Mouse (Mus musculus): ENCODE measurements at regions not wholly inside any gene's neighbourhood (a gene's known extent, or its start where the extent isn't known, plus 50 kb on each side); places are given as distances from the start of the nearest gene placed in this dataset.

- Histone ChIP-seq H3K36me3 (ENCODE audit: control insufficient read depth, insufficient read depth) (no peaks in the 10 kb centered on the region), H3K9ac (replicated peaks; ENCODE audit: low read depth, low read length) (no peak overlapping the region), H3K27ac (ENCODE audit: low read length) (no peak overlapping the region), H3K27me3 (replicated peaks; ENCODE audit: control insufficient read depth, insufficient read depth, low read length) (peaks cover 55% of the 10 kb centered on the region), H3K4me3 (replicated peaks; ENCODE audit: low read length) (no peak overlapping the region), H3K4me2 (ENCODE audit: low read length) (no peak overlapping the region), H3K9me3 (ENCODE audit: control insufficient read depth, low read length) (no peaks in the 10 kb centered on the region), H3K4me1 (replicated peaks; ENCODE audit: control insufficient read depth, insufficient read depth, low read length) (no peaks in the 10 kb centered on the region)
- ATAC-seq: peak; percentile 72; the same call in 1 of the 2 replicates
- WGBS: 31% methylated on average over 5 of the region's 5 CpGs
Measured at GRCm38 (mm10) chr15:25492161-25492746, 78.7 kb upstream of the Basp1 start.

DNA sequence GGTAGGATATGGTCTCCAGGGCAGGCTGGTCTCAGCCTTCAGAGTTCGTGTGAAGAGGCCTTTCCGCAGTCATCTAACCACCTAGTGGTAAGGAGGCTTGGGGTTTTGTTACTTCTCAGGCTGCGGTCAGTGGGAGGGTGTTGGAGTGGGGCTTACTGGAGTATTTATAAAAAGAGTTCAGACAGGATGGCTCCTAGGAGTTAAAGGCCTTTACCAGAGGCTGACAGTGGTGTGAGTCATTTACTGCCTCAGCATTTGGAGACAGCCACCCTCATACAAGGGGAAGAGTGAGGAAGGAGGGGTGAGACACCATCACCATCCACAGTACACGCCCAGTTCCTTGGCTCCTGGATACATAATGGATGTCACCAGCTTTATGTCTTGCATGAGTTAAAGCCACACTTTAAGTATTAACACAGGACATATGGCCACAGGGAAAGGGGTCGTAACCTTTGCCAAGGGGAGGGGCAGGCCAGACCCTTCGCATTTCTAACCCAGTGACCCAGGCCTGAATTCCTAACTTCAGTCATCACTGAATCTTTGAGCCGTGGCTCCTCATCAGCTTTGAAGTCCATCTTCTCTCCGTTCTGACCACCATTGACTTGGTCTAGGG, 81.2 kb upstream of the Basp1 start:
- Histone ChIP-seq H3K4me2 (ENCODE audit: low read length) (no peak overlapping the region), H3K36me3 (ENCODE audit: control insufficient read depth, insufficient read depth) (no peaks in the 10 kb centered on the region), H3K9me3 (ENCODE audit: control insufficient read depth, low read length) (no peaks in the 10 kb centered on the region), H3K4me1 (replicated peaks; ENCODE audit: control insufficient read depth, insufficient read depth, low read length) (peaks cover 5% of the 10 kb centered on the region; the same call in 1 of the 2 replicates), H3K9ac (replicated peaks; ENCODE audit: low read depth, low read length) (no peak overlapping the region), H3K27ac (ENCODE audit: low read length) (no peak overlapping the region), H3K27me3 (replicated peaks; ENCODE audit: control insufficient read depth, insufficient read depth, low read length) (peaks cover 55% of the 10 kb centered on the region), H3K4me3 (replicated peaks; ENCODE audit: low read length) (no peak overlapping the region)
- ATAC-seq: no peak
- 82% methylated on average over 8 of the region's 8 CpGs for WGBS

- H3K27ac ChIP-seq (ENCODE audit: low read length): no peak overlapping the region
- no peaks in the 10 kb centered on the region for H3K36me3 ChIP-seq (ENCODE audit: control insufficient read depth, insufficient read depth)
- peaks cover 5% of the 10 kb centered on the region; the same call in 1 of the 2 replicates for H3K4me1 ChIP-seq (replicated peaks; ENCODE audit: control insufficient read depth, insufficient read depth, low read length)
- 72% methylated on average over 7 of the region's 7 CpGs for WGBS
- peaks cover 50% of the 10 kb centered on the region for H3K27me3 ChIP-seq (replicated peaks; ENCODE audit: control insufficient read depth, insufficient read depth, low read length)
- H3K9ac ChIP-seq (replicated peaks; ENCODE audit: low read depth, low read length): no peak overlapping the region
- ATAC-seq: no peak
- no peaks in the 10 kb centered on the region for H3K9me3 ChIP-seq (ENCODE audit: control insufficient read depth, low read length)
- H3K4me3 ChIP-seq (replicated peaks; ENCODE audit: low read length): no peak overlapping the region
- no peak overlapping the region for H3K4me2 ChIP-seq (ENCODE audit: low read length)
Measured at GRCm38 (mm10) chr15:25495926-25496644, 82.5 kb upstream of the Basp1 start.

- peaks cover 54% of the 10 kb centered on the region for H3K27me3 ChIP-seq (replicated peaks; ENCODE audit: control insufficient read depth, insufficient read depth, low read length)
- no peaks in the 10 kb centered on the region for H3K9me3 ChIP-seq (ENCODE audit: control insufficient read depth, low read length)
- ATAC-seq: no peak
- WGBS: 26% methylated on average over 1 of the region's 1 CpGs
- no peak overlapping the region for H3K27ac ChIP-seq (ENCODE audit: low read length)
- no peak overlapping the region for H3K4me2 ChIP-seq (ENCODE audit: low read length)
- peaks cover 5% of the 10 kb centered on the region; the same call in 1 of the 2 replicates for H3K4me1 ChIP-seq (replicated peaks; ENCODE audit: control insufficient read depth, insufficient read depth, low read length)
- H3K36me3 ChIP-seq (ENCODE audit: control insufficient read depth, insufficient read depth): no peaks in the 10 kb centered on the region
- H3K4me3 ChIP-seq (replicated peaks; ENCODE audit: low read length): no peak overlapping the region
- H3K9ac ChIP-seq (replicated peaks; ENCODE audit: low read depth, low read length): no peak overlapping the region
Measured at GRCm38 (mm10) chr15:25497743-25498142, 84.2 kb upstream of the Basp1 start.

- no peaks in the 10 kb centered on the region for H3K9me3 ChIP-seq (ENCODE audit: control insufficient read depth, low read length)
- ATAC-seq: peak; percentile 84
- no peaks in the 10 kb centered on the region for H3K36me3 ChIP-seq (ENCODE audit: control insufficient read depth, insufficient read depth)
- H3K4me2 ChIP-seq (ENCODE audit: low read length): no peak overlapping the region
- no peak overlapping the region for H3K4me3 ChIP-seq (replicated peaks; ENCODE audit: low read length)
- H3K27me3 ChIP-seq (replicated peaks; ENCODE audit: control insufficient read depth, insufficient read depth, low read length): peaks cover 55% of the 10 kb centered on the region
- H3K27ac ChIP-seq (ENCODE audit: low read length): no peak overlapping the region
- 4% methylated on average over 2 of the region's 2 CpGs for WGBS
- peaks cover 5% of the 10 kb centered on the region; the same call in 1 of the 2 replicates for H3K4me1 ChIP-seq (replicated peaks; ENCODE audit: control insufficient read depth, insufficient read depth, low read length)
- H3K9ac ChIP-seq (replicated peaks; ENCODE audit: low read depth, low read length): no peak overlapping the region
Measured at GRCm38 (mm10) chr15:25498422-25498821, 84.9 kb upstream of the Basp1 start.

DNA sequence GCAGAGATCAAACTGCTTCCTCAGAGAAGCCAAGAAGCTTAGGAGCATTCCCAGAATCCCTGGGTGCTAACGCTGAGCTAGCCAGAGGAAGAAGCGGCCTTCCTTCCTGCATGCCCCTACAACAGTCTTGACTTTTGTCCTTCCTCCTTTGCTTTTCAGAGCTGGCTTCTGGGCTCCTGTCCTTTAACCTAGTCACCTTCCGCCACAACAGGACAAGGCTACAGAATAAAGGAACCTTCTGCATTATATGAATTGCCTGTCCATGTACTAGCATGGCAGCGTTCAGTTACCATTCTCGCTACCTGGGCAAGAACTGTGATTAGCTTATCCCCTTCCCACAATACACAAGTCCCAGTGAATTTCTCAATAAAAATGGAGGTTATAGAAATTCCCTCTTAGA, 88.9 kb upstream of the Basp1 start:
- Histone ChIP-seq H3K27ac (ENCODE audit: low read length) (no peak overlapping the region), H3K27me3 (replicated peaks; ENCODE audit: control insufficient read depth, insufficient read depth, low read length) (peaks cover 53% of the 10 kb centered on the region), H3K4me1 (replicated peaks; ENCODE audit: control insufficient read depth, insufficient read depth, low read length) (peaks cover 5% of the 10 kb centered on the region; the same call in 1 of the 2 replicates), H3K9me3 (ENCODE audit: control insufficient read depth, low read length) (no peaks in the 10 kb centered on the region), H3K4me2 (ENCODE audit: low read length) (no peak overlapping the region), H3K36me3 (ENCODE audit: control insufficient read depth, insufficient read depth) (no peaks in the 10 kb centered on the region), H3K4me3 (replicated peaks; ENCODE audit: low read length) (no peak overlapping the region), H3K9ac (replicated peaks; ENCODE audit: low read depth, low read length) (no peak overlapping the region)
- 86% methylated on average over 5 of the region's 5 CpGs for WGBS
- no peak for ATAC-seq

DNA sequence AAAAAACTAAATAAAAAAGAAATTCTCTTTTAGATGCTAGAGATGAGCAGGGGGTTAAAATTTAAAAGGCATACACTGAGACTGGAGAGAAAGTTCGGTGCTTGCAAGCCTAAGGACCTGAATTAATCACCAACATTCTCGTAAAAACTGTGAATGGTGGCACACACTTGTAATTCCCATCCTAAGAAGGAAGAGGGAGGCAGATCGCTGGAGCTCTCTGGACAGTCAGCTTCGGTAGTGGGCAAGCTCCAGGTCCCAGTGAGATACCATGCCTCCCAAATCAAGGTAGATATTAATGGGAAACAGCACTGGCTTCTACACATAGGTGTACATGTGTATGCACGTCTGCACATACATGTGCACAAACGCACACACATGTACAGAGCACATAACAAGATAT, 89.5 kb upstream of the Basp1 start:
- H3K27me3 ChIP-seq (replicated peaks; ENCODE audit: control insufficient read depth, insufficient read depth, low read length): peaks cover 55% of the 10 kb centered on the region
- no peak for ATAC-seq

GRCm38 (mm10) chr15:25509139-25509538, 95.6 kb upstream of the Basp1 start:
- Histone ChIP-seq H3K9ac (replicated peaks; ENCODE audit: low read depth, low read length) (no peak overlapping the region), H3K27ac (ENCODE audit: low read length) (no peak overlapping the region), H3K4me2 (ENCODE audit: low read length) (no peak overlapping the region), H3K4me1 (replicated peaks; ENCODE audit: control insufficient read depth, insufficient read depth, low read length) (no peaks in the 10 kb centered on the region), H3K36me3 (ENCODE audit: control insufficient read depth, insufficient read depth) (no peaks in the 10 kb centered on the region), H3K4me3 (replicated peaks; ENCODE audit: low read length) (no peak overlapping the region), H3K9me3 (ENCODE audit: control insufficient read depth, low read length) (no peaks in the 10 kb centered on the region), H3K27me3 (replicated peaks; ENCODE audit: control insufficient read depth, insufficient read depth, low read length) (peaks cover 45% of the 10 kb centered on the region)
- 72% methylated on average over 7 of the region's 7 CpGs for WGBS
- ATAC-seq: no peak

More for the DNA sequence above, 89.5 kb upstream of the Basp1 start:
- no peak overlapping the region for H3K4me3 ChIP-seq (replicated peaks; ENCODE audit: low read length)
- H3K4me1 ChIP-seq (replicated peaks; ENCODE audit: control insufficient read depth, insufficient read depth, low read length): peaks cover 5% of the 10 kb centered on the region; the same call in 1 of the 2 replicates
- no peak overlapping the region for H3K4me2 ChIP-seq (ENCODE audit: low read length)
- H3K9ac ChIP-seq (replicated peaks; ENCODE audit: low read depth, low read length): no peak overlapping the region
- 61% methylated on average over 6 of the region's 6 CpGs for WGBS
- H3K9me3 ChIP-seq (ENCODE audit: control insufficient read depth, low read length): no peaks in the 10 kb centered on the region
- H3K36me3 ChIP-seq (ENCODE audit: control insufficient read depth, insufficient read depth): no peaks in the 10 kb centered on the region
- H3K27ac ChIP-seq (ENCODE audit: low read length): no peak overlapping the region

GRCm38 (mm10) chr15:25509584-25509983, 96.0 kb upstream of the Basp1 start:
- H3K4me3 ChIP-seq (replicated peaks; ENCODE audit: low read length): no peak overlapping the region
- no peaks in the 10 kb centered on the region for H3K9me3 ChIP-seq (ENCODE audit: control insufficient read depth, low read length)
- no peak for ATAC-seq
- no peak overlapping the region for H3K27ac ChIP-seq (ENCODE audit: low read length)
- H3K4me2 ChIP-seq (ENCODE audit: low read length): no peak overlapping the region
- WGBS: 80% methylated on average over 8 of the region's 8 CpGs
- peaks cover 42% of the 10 kb centered on the region for H3K27me3 ChIP-seq (replicated peaks; ENCODE audit: control insufficient read depth, insufficient read depth, low read length)
- no peak overlapping the region for H3K9ac ChIP-seq (replicated peaks; ENCODE audit: low read depth, low read length)
- H3K4me1 ChIP-seq (replicated peaks; ENCODE audit: control insufficient read depth, insufficient read depth, low read length): no peaks in the 10 kb centered on the region
- H3K36me3 ChIP-seq (ENCODE audit: control insufficient read depth, insufficient read depth): no peaks in the 10 kb centered on the region

Data from forebrain, embryonic 16.5 days (tissue).